Mouse (Mus musculus) megakaryocyte, adult 5-6 weeks (primary cell): ENCODE measurements around the gene Osbpl3. TPM values are rescaled to one million over a fixed set of nuclear protein-coding genes. Genes with fewer than 3 reads are reported as not detected.

ENCODE experiments used
- total RNA-seq, 2 experiments: library from RNA; stranded (forward) in 1 of 2; stranded (reverse) in 1 of 2; fragments of 153-499, 151-499 nt in 1 of 2; fragments of 221-1000, 200-1000 nt in 1 of 2; gene quantifications; 2 replicates each; pipeline versions ENCODE4 v1.2.3 to v1.2.4; 2015 to 2017

Osbpl3 gene
- total RNA-seq, 2 experiments from 2014 or later = 10.7 to 15.5 TPM

Other genes starting within 250 kb of the Osbpl3 start
- gene Gsdme, start 192.3 kb downstream of the Osbpl3 start, total RNA-seq (2015) = 17.1 and 17.9 TPM in 2 replicates
- gene Gsdme, start 192.3 kb downstream of the Osbpl3 start, total RNA-seq (2017) = 18.6 and 31.3 TPM in 2 replicates
- gene Cycs, start 110.3 kb upstream of the Osbpl3 start, total RNA-seq (2015) = 85.5 and 98.8 TPM in 2 replicates
- gene Cycs, start 110.3 kb upstream of the Osbpl3 start, total RNA-seq (2017) = 91.9 and 104 TPM in 2 replicates
- 1.4 and 2.1 TPM in 2 replicates for gene 4921507P07Rik, start 140.4 kb upstream of the Osbpl3 start, total RNA-seq (2015)
- gene 4921507P07Rik, start 140.4 kb upstream of the Osbpl3 start, total RNA-seq (2017) = 0.33 and 0.81 TPM in 2 replicates
- gene Npvf, start 198.2 kb upstream of the Osbpl3 start, total RNA-seq (2015) = not detected in 2 replicates
- gene Npvf, start 198.2 kb upstream of the Osbpl3 start, total RNA-seq (2017) = not detected in 2 replicates